Mouse (Mus musculus) C2C12 (cell line): ENCODE data around the gene Tpsg1.

Experiments
- CEBPB ChIP-seq: IDR thresholded peaks from one replicate; pipeline ENCODE4 v1.6.1; 2011; ENCODE audit warnings: low read depth, mild to moderate bottlenecking, control low read depth, moderate library complexity
- CTCF ChIP-seq: IDR thresholded peaks from one replicate; pipeline ENCODE4 v1.5.1; 2011; ENCODE audit not compliant: control insufficient read depth, insufficient read depth, insufficient read length
- MAX ChIP-seq: IDR thresholded peaks from one replicate; pipeline ENCODE4 v1.6.1; 2011; ENCODE audit warnings: mild to moderate bottlenecking, control low read depth
- MYOD1 ChIP-seq: IDR thresholded peaks from one replicate; pipeline ENCODE4 v1.6.1; 2011; ENCODE audit warnings: low read depth; ENCODE audit not compliant: control insufficient read depth, insufficient read length
- MYOG ChIP-seq: IDR thresholded peaks from one replicate; pipeline ENCODE4 v1.6.1; 2011; ENCODE audit not compliant: control insufficient read depth, insufficient read length; ENCODE audit errors: extremely low read depth
- USF1 ChIP-seq: IDR thresholded peaks from one replicate; pipeline ENCODE4 v1.6.1; 2011; ENCODE audit warnings: low read depth, mild to moderate bottlenecking, control low read depth, moderate library complexity

DNA sequence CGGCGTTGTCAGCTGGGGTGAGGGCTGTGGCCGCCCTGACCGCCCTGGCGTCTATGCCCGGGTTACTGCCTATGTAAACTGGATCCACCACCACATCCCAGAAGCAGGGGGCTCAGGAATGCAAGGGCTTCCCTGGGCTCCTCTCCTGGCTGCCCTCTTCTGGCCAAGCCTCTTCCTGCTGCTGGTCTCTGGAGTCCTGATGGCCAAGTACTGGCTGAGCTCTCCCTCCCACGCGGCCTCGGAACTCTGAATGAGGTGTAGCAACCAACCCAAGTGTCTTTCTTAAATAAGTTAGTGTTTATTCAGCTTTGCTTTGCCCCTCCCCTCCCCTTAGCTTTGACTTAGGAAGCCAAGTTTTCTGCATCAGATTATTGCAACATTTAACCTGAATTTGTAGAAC is 4.9 kb downstream of the Tpsg1 start:
- TF ChIP-seq CTCF (no peak), MYOG (no peak), USF1 (no peak), MYOD1 (no peak), CEBPB (no peak), MAX (no peak)
